Mouse (Mus musculus): ENCODE results near the gene Hcrtr1. TPM values are rescaled to one million over a fixed set of nuclear protein-coding genes. Genes with fewer than 3 reads are reported as not detected.

The Hcrtr1 gene
- polyA plus RNA-seq, 1 experiment from 2014 or later: 0.13 TPM

- Histone ChIP-seq H3K27me3 (replicated peaks; ENCODE audit: control insufficient read depth, insufficient read depth, low read length) (no peaks in the 10 kb centered on the region), H3K27ac (ENCODE audit: low read depth, low read length) (no peak overlapping the region), H3K36me3 (ENCODE audit: control insufficient read depth, insufficient read depth, low read length) (peaks cover 46% of the 10 kb centered on the region), H3K4me2 (ENCODE audit: low read length) (no peak overlapping the region), H3K9me3 (replicated peaks; ENCODE audit: control insufficient read depth, low read length) (no peaks in the 10 kb centered on the region), H3K4me3 (ENCODE audit: low read depth, low read length) (no peak overlapping the region), H3K9ac (ENCODE audit: low read length) (no peak overlapping the region), H3K4me1 (ENCODE audit: control insufficient read depth, insufficient read depth, low read length) (no peaks in the 10 kb centered on the region)
- WGBS: 82% methylated on average over 4 of the region's 4 CpGs
- DNase-seq (ENCODE audit: low spot score): no peak
- no peak for ATAC-seq
These were observed 18.4 kb downstream of the Hcrtr1 start for GRCm38 (mm10) chr4:130120752-130121151.

GRCm38 (mm10) chr4:130112732-130113131 lies 26.4 kb downstream of the Hcrtr1 start:
- 0 out of 2 replicates have a peak, but pooled peaks cover 7% of the 10 kb centered on the region for H3K36me3 ChIP-seq (ENCODE audit: control insufficient read depth, insufficient read depth, low read length)
- no peak overlapping the region for H3K4me3 ChIP-seq (ENCODE audit: low read depth, low read length)
- no peak overlapping the region for H3K9ac ChIP-seq (ENCODE audit: low read length)
- WGBS: 100% methylated on average over 1 of the region's 1 CpGs
- H3K27ac ChIP-seq (ENCODE audit: low read depth, low read length): no peak overlapping the region
- H3K4me2 ChIP-seq (ENCODE audit: low read length): no peak overlapping the region
- peaks cover 5% of the 10 kb centered on the region; the same call in 1 of the 2 replicates for H3K4me1 ChIP-seq (ENCODE audit: control insufficient read depth, insufficient read depth, low read length)
- no peak for ATAC-seq
- no peaks in the 10 kb centered on the region for H3K27me3 ChIP-seq (replicated peaks; ENCODE audit: control insufficient read depth, insufficient read depth, low read length)
- no peaks in the 10 kb centered on the region for H3K9me3 ChIP-seq (replicated peaks; ENCODE audit: control insufficient read depth, low read length)
- no peak for DNase-seq (ENCODE audit: low spot score)

- ATAC-seq (no peak), DNase-seq (ENCODE audit: low spot score) (no peak)
- H3K27ac ChIP-seq (ENCODE audit: low read depth, low read length): no peak overlapping the region
- WGBS: 84% methylated on average over 7 of the region's 7 CpGs
- H3K4me3 ChIP-seq (ENCODE audit: low read depth, low read length): no peak overlapping the region
- H3K4me1 ChIP-seq (ENCODE audit: control insufficient read depth, insufficient read depth, low read length): peaks cover 5% of the 10 kb centered on the region; the same call in 1 of the 2 replicates
- H3K4me2 ChIP-seq (ENCODE audit: low read length): no peak overlapping the region
- 0 out of 2 replicates have a peak, but pooled peaks cover 7% of the 10 kb centered on the region for H3K36me3 ChIP-seq (ENCODE audit: control insufficient read depth, insufficient read depth, low read length)
- H3K9ac ChIP-seq (ENCODE audit: low read length): no peak overlapping the region
- no peaks in the 10 kb centered on the region for H3K27me3 ChIP-seq (replicated peaks; ENCODE audit: control insufficient read depth, insufficient read depth, low read length)
- no peaks in the 10 kb centered on the region for H3K9me3 ChIP-seq (replicated peaks; ENCODE audit: control insufficient read depth, low read length)
These were observed 26.9 kb downstream of the Hcrtr1 start for GRCm38 (mm10) chr4:130112299-130112698.

- no peaks in the 10 kb centered on the region for H3K9me3 ChIP-seq (replicated peaks; ENCODE audit: control insufficient read depth, low read length)
- ATAC-seq: no peak
These were observed 29.1 kb downstream of the Hcrtr1 start for GRCm38 (mm10) chr4:130110091-130110490.

GRCm38 (mm10) chr4:130109666-130110065 lies 29.5 kb downstream of the Hcrtr1 start:
- WGBS: 94% methylated on average over 9 of the region's 9 CpGs
- H3K4me2 ChIP-seq (ENCODE audit: low read length): no peak overlapping the region

More at GRCm38 (mm10) chr4:130110091-130110490, 29.1 kb downstream of the Hcrtr1 start:
- Histone ChIP-seq H3K4me2 (ENCODE audit: low read length) (no peak overlapping the region), H3K27me3 (replicated peaks; ENCODE audit: control insufficient read depth, insufficient read depth, low read length) (no peaks in the 10 kb centered on the region), H3K36me3 (ENCODE audit: control insufficient read depth, insufficient read depth, low read length) (no peaks in the 10 kb centered on the region), H3K4me1 (ENCODE audit: control insufficient read depth, insufficient read depth, low read length) (peaks cover 5% of the 10 kb centered on the region; the same call in 1 of the 2 replicates), H3K27ac (ENCODE audit: low read depth, low read length) (no peak overlapping the region), H3K4me3 (ENCODE audit: low read depth, low read length) (no peak overlapping the region), H3K9ac (ENCODE audit: low read length) (no peak overlapping the region)
- 90% methylated on average over 7 of the region's 7 CpGs for WGBS
- DNase-seq (ENCODE audit: low spot score): no peak

GRCm38 (mm10) chr4:130108929-130109328 lies 30.2 kb downstream of the Hcrtr1 start:
- ATAC-seq: no peak
- 92% methylated on average over 3 of the region's 3 CpGs for WGBS

More at GRCm38 (mm10) chr4:130109666-130110065, 29.5 kb downstream of the Hcrtr1 start:
- no peak overlapping the region for H3K27ac ChIP-seq (ENCODE audit: low read depth, low read length)
- H3K9ac ChIP-seq (ENCODE audit: low read length): no peak overlapping the region
- H3K9me3 ChIP-seq (replicated peaks; ENCODE audit: control insufficient read depth, low read length): no peaks in the 10 kb centered on the region
- no peak for DNase-seq (ENCODE audit: low spot score)
- ATAC-seq: no peak
- H3K27me3 ChIP-seq (replicated peaks; ENCODE audit: control insufficient read depth, insufficient read depth, low read length): no peaks in the 10 kb centered on the region
- H3K4me3 ChIP-seq (ENCODE audit: low read depth, low read length): no peak overlapping the region
- peaks cover 5% of the 10 kb centered on the region; the same call in 1 of the 2 replicates for H3K4me1 ChIP-seq (ENCODE audit: control insufficient read depth, insufficient read depth, low read length)
- no peaks in the 10 kb centered on the region for H3K36me3 ChIP-seq (ENCODE audit: control insufficient read depth, insufficient read depth, low read length)

GRCm38 (mm10) chr4:130107444-130108131 lies 31.6 kb downstream of the Hcrtr1 start:
- Histone ChIP-seq H3K4me3 (ENCODE audit: low read depth, low read length) (peak overlapping the region; percentile 55), H3K9me3 (replicated peaks; ENCODE audit: control insufficient read depth, low read length) (no peaks in the 10 kb centered on the region), H3K27me3 (replicated peaks; ENCODE audit: control insufficient read depth, insufficient read depth, low read length) (no peaks in the 10 kb centered on the region), H3K4me2 (ENCODE audit: low read length) (peak overlapping the region; percentile 66), H3K4me1 (ENCODE audit: control insufficient read depth, insufficient read depth, low read length) (peaks cover 5% of the 10 kb centered on the region; the same call in 1 of the 2 replicates), H3K9ac (ENCODE audit: low read length) (peak overlapping the region; percentile 66), H3K27ac (ENCODE audit: low read depth, low read length) (no peak overlapping the region), H3K36me3 (ENCODE audit: control insufficient read depth, insufficient read depth, low read length) (no peaks in the 10 kb centered on the region)
- DNase-seq (ENCODE audit: low spot score): peak; percentile 100
- peak; percentile 98 for ATAC-seq
- 1% methylated on average over 39 of the region's 39 CpGs for WGBS

More at GRCm38 (mm10) chr4:130108929-130109328, 30.2 kb downstream of the Hcrtr1 start:
- no peaks in the 10 kb centered on the region for H3K36me3 ChIP-seq (ENCODE audit: control insufficient read depth, insufficient read depth, low read length)
- H3K9ac ChIP-seq (ENCODE audit: low read length): no peak overlapping the region
- DNase-seq (ENCODE audit: low spot score): no peak
- H3K4me1 ChIP-seq (ENCODE audit: control insufficient read depth, insufficient read depth, low read length): peaks cover 5% of the 10 kb centered on the region; the same call in 1 of the 2 replicates
- no peaks in the 10 kb centered on the region for H3K27me3 ChIP-seq (replicated peaks; ENCODE audit: control insufficient read depth, insufficient read depth, low read length)
- no peak overlapping the region for H3K27ac ChIP-seq (ENCODE audit: low read depth, low read length)
- H3K9me3 ChIP-seq (replicated peaks; ENCODE audit: control insufficient read depth, low read length): no peaks in the 10 kb centered on the region
- H3K4me3 ChIP-seq (ENCODE audit: low read depth, low read length): no peak overlapping the region
- no peak overlapping the region for H3K4me2 ChIP-seq (ENCODE audit: low read length)

GRCm38 (mm10) chr4:130107065-130107443 lies 32.1 kb downstream of the Hcrtr1 start:
- Histone ChIP-seq H3K9ac (ENCODE audit: low read length) (peak overlapping the region; percentile 66; the same call in 1 of the 2 replicates), H3K36me3 (ENCODE audit: control insufficient read depth, insufficient read depth, low read length) (no peaks in the 10 kb centered on the region), H3K4me1 (ENCODE audit: control insufficient read depth, insufficient read depth, low read length) (peaks cover 5% of the 10 kb centered on the region; the same call in 1 of the 2 replicates), H3K9me3 (replicated peaks; ENCODE audit: control insufficient read depth, low read length) (no peaks in the 10 kb centered on the region), H3K27me3 (replicated peaks; ENCODE audit: control insufficient read depth, insufficient read depth, low read length) (no peaks in the 10 kb centered on the region), H3K27ac (ENCODE audit: low read depth, low read length) (no peak overlapping the region), H3K4me3 (ENCODE audit: low read depth, low read length) (peak overlapping the region; percentile 55), H3K4me2 (ENCODE audit: low read length) (peak overlapping the region; percentile 66)
- DNase-seq (ENCODE audit: low spot score) (no peak), ATAC-seq (peak; percentile 75)
- 11% methylated on average over 14 of the region's 14 CpGs for WGBS

GRCm38 (mm10) chr4:130104584-130104983 lies 34.6 kb downstream of the Hcrtr1 start:
- Histone ChIP-seq H3K4me2 (ENCODE audit: low read length) (no peak overlapping the region), H3K9ac (ENCODE audit: low read length) (no peak overlapping the region)
- WGBS: 87% methylated on average over 4 of the region's 4 CpGs

More at GRCm38 (mm10) chr4:130104584-130104983, 34.6 kb downstream of the Hcrtr1 start:
- Histone ChIP-seq H3K4me3 (ENCODE audit: low read depth, low read length) (no peak overlapping the region), H3K36me3 (ENCODE audit: control insufficient read depth, insufficient read depth, low read length) (no peaks in the 10 kb centered on the region), H3K27ac (ENCODE audit: low read depth, low read length) (no peak overlapping the region), H3K27me3 (replicated peaks; ENCODE audit: control insufficient read depth, insufficient read depth, low read length) (0 out of 2 replicates have a peak, but pooled peaks cover 5% of the 10 kb centered on the region), H3K4me1 (ENCODE audit: control insufficient read depth, insufficient read depth, low read length) (peaks cover 11% of the 10 kb centered on the region), H3K9me3 (replicated peaks; ENCODE audit: control insufficient read depth, low read length) (no peaks in the 10 kb centered on the region)
- no peak for DNase-seq (ENCODE audit: low spot score)
- ATAC-seq: no peak
